Mouse (Mus musculus): ENCODE data around the gene Tlr6. TPM values are rescaled to one million over a fixed set of nuclear protein-coding genes. Genes with fewer than 3 reads are reported as not detected.
A peak's percentile ranks its signal among the peaks of the same experiment; 100 is the strongest.

Tlr6 gene
- total RNA-seq, 2 experiments from 2014 or later = 0.95 to 1.0 TPM

- DNase-seq (ENCODE audit: low spot score in 2 of 2) = no peak
- H3K27ac ChIP-seq = peak overlapping the region; percentile 54
- H3K4me3 ChIP-seq = peak overlapping the region; percentile 70
- no peak for TF ChIP-seq CTCF (conservative IDR thresholded peaks at IDR 0.05)
Observed at GRCm38 (mm10) chr5:64968961-64969860, 9.3 kb upstream of the Tlr6 start.

GRCm38 (mm10) chr5:64963735-64964134, 3.8 kb upstream of the Tlr6 start:
- Histone ChIP-seq H3K4me3 (no peak overlapping the region), H3K27ac (no peak overlapping the region)
- no peak for TF ChIP-seq CTCF (conservative IDR thresholded peaks at IDR 0.05)
- no peak for DNase-seq (ENCODE audit: low spot score in 2 of 2)

- TF ChIP-seq CTCF (conservative IDR thresholded peaks at IDR 0.05) = no peak
- no peak overlapping the region for H3K27ac ChIP-seq
- H3K4me3 ChIP-seq = no peak overlapping the region
- DNase-seq (ENCODE audit: low spot score in 2 of 2) = no peak
Observed at GRCm38 (mm10) chr5:64963271-64963670, 3.4 kb upstream of the Tlr6 start.

- no peak for TF ChIP-seq CTCF (conservative IDR thresholded peaks at IDR 0.05)
- Histone ChIP-seq H3K27ac (no peak overlapping the region), H3K4me3 (no peak overlapping the region)
- DNase-seq (ENCODE audit: low spot score in 2 of 2) = no peak
Observed at GRCm38 (mm10) chr5:64960857-64961391, 1.0 kb upstream of the Tlr6 start.

- Histone ChIP-seq H3K4me3 (peak overlapping the region; percentile 42), H3K27ac (peak overlapping the region; percentile 40; the same call in 1 of the 2 replicates)
- no peak for DNase-seq (ENCODE audit: low spot score in 2 of 2)
- no peak for TF ChIP-seq CTCF (conservative IDR thresholded peaks at IDR 0.05)
Observed at GRCm38 (mm10) chr5:64958991-64959842, 680 bp downstream of the Tlr6 start.

- no peak for TF ChIP-seq CTCF (conservative IDR thresholded peaks at IDR 0.05)
- Histone ChIP-seq H3K27ac (no peak overlapping the region), H3K4me3 (no peak overlapping the region)
- no peak for DNase-seq (ENCODE audit: low spot score in 2 of 2)
Observed at GRCm38 (mm10) chr5:64954931-64955330, 5.0 kb downstream of the Tlr6 start.

- peak in 1 of 2 experiments; percentile 34 for DNase-seq (ENCODE audit: low spot score in 2 of 2)
- Histone ChIP-seq H3K27ac (peak overlapping the region; percentile 58), H3K4me3 (0 out of 2 replicates have a peak overlapping the region, but pooled peaks have one; percentile 13)
- no peak for TF ChIP-seq CTCF (conservative IDR thresholded peaks at IDR 0.05)
Observed at GRCm38 (mm10) chr5:64951486-64951885, 8.4 kb downstream of the Tlr6 start.

GRCm38 (mm10) chr5:64932775-64933174, 27.1 kb downstream of the Tlr6 start:
- TF ChIP-seq CTCF (conservative IDR thresholded peaks at IDR 0.05) = no peak
- no peak overlapping the region for H3K4me3 ChIP-seq
- H3K27ac ChIP-seq = no peak overlapping the region
- no peak for DNase-seq (ENCODE audit: low spot score in 2 of 2)

- Histone ChIP-seq H3K4me3 (no peak overlapping the region), H3K27ac (no peak overlapping the region)
- DNase-seq (ENCODE audit: low spot score in 2 of 2) = no peak
- no peak for TF ChIP-seq CTCF (conservative IDR thresholded peaks at IDR 0.05)
Observed at GRCm38 (mm10) chr5:64932215-64932614, 27.7 kb downstream of the Tlr6 start.

GRCm38 (mm10) chr5:64922891-64923381, 37.0 kb downstream of the Tlr6 start:
- DNase-seq (ENCODE audit: low spot score in 2 of 2) = no peak
- no peak for TF ChIP-seq CTCF (conservative IDR thresholded peaks at IDR 0.05)
- Histone ChIP-seq H3K27ac (no peak overlapping the region), H3K4me3 (no peak overlapping the region)

GRCm38 (mm10) chr5:64918616-64919597, 41.0 kb downstream of the Tlr6 start:
- H3K4me3 ChIP-seq = no peak overlapping the region
- no peak for TF ChIP-seq CTCF (conservative IDR thresholded peaks at IDR 0.05)
- no peak for DNase-seq (ENCODE audit: low spot score in 2 of 2)
- H3K27ac ChIP-seq = no peak overlapping the region

- no peak overlapping the region for H3K27ac ChIP-seq
- no peak for TF ChIP-seq CTCF (conservative IDR thresholded peaks at IDR 0.05)
- H3K4me3 ChIP-seq = no peak overlapping the region
- no peak for DNase-seq (ENCODE audit: low spot score in 2 of 2)
Observed at GRCm38 (mm10) chr5:64917721-64918120, 42.2 kb downstream of the Tlr6 start.

All from layer of hippocampus, adult 2 months (tissue).